Mouse (Mus musculus) stomach, postnatal 0 days (tissue): ENCODE measurements around the gene Asb3.

Source experiments
- CTCF ChIP-seq: IDR thresholded peaks from 2 replicates; pipeline ENCODE4 v1.5.1; 2016; ENCODE audit warnings: antibody characterized with exemption, low read depth, mild to moderate bottlenecking, moderate library complexity
- EP300 ChIP-seq: optimal IDR thresholded peaks from 2 replicates; pipeline ENCODE3; 2016; ENCODE audit warnings: antibody characterized with exemption

- no peak for TF ChIP-seq EP300
- TF ChIP-seq CTCF = no peak
Measured at GRCm38 (mm10) chr11:30943522-30943921, 58.3 kb downstream of the Asb3 start.
